Mouse (Mus musculus): Measurements from ENCODE around the gene Lrrc23. TPM values are rescaled to one million over a fixed set of nuclear protein-coding genes. Genes with fewer than 3 reads are reported as not detected.
"Not testable (repeated sequence)": the region's sequence is repeated elsewhere in the genome, so short reads cannot be mapped to it uniquely, and the experiment has no call there.

The Lrrc23 gene
- total and polyA plus RNA-seq, 2 experiments from 2014 or later: 13.7 to 14.7 TPM

GRCm38 (mm10) chr6:124803061-124803460 lies 23.5 kb upstream of the Lrrc23 start:
- no peaks in the 10 kb centered on the region for H3K4me1 ChIP-seq (ENCODE audit: insufficient read depth)
- no peaks in the 10 kb centered on the region for H3K9me3 ChIP-seq (ENCODE audit: low read length)
- no peak for TF ChIP-seq CTCF (IDR thresholded peaks at IDR 0.05; ENCODE audit: low read depth)
- H3K36me3 ChIP-seq (ENCODE audit: insufficient read depth): no peaks in the 10 kb centered on the region
- H3K27ac ChIP-seq (ENCODE audit: low read depth, low read length): no peak overlapping the region
- no peak overlapping the region for H3K9ac ChIP-seq
- H3K4me3 ChIP-seq (ENCODE audit: low read depth, low read length): no peak overlapping the region
- DNase-seq (no peak), ATAC-seq (no peak)
- no peak overlapping the region for H3K4me2 ChIP-seq (ENCODE audit: low read depth)
- WGBS: 77% methylated on average over 3 of the region's 3 CpGs
- no peaks in the 10 kb centered on the region for H3K27me3 ChIP-seq (ENCODE audit: insufficient read depth, low read length)

GRCm38 (mm10) chr6:124802400-124802799 lies 22.9 kb upstream of the Lrrc23 start:
- H3K9ac ChIP-seq; ATAC-seq; H3K4me2 ChIP-seq (ENCODE audit: low read depth); DNase-seq; H3K36me3 ChIP-seq (ENCODE audit: insufficient read depth); H3K27me3 ChIP-seq (ENCODE audit: insufficient read depth, low read length); H3K4me1 ChIP-seq (ENCODE audit: insufficient read depth); H3K27ac ChIP-seq (ENCODE audit: low read depth, low read length); H3K4me3 ChIP-seq (ENCODE audit: low read depth, low read length); H3K9me3 ChIP-seq (ENCODE audit: low read length): not testable (repeated sequence)
- WGBS: 25% methylated on average over 4 of the region's 9 CpGs

- no peaks in the 10 kb centered on the region for H3K4me1 ChIP-seq (ENCODE audit: insufficient read depth)
- no peaks in the 10 kb centered on the region for H3K27me3 ChIP-seq (ENCODE audit: insufficient read depth, low read length)
- WGBS: 86% methylated on average over 2 of the region's 2 CpGs
- DNase-seq (no peak), ATAC-seq (no peak)
- H3K9me3 ChIP-seq (ENCODE audit: low read length): no peaks in the 10 kb centered on the region
- no peaks in the 10 kb centered on the region for H3K36me3 ChIP-seq (ENCODE audit: insufficient read depth)
- no peak overlapping the region for H3K4me3 ChIP-seq (ENCODE audit: low read depth, low read length)
- no peak overlapping the region for H3K27ac ChIP-seq (ENCODE audit: low read depth, low read length)
- no peak for TF ChIP-seq CTCF (IDR thresholded peaks at IDR 0.05; ENCODE audit: low read depth)
- H3K4me2 ChIP-seq (ENCODE audit: low read depth): no peak overlapping the region
- no peak overlapping the region for H3K9ac ChIP-seq
Measured at GRCm38 (mm10) chr6:124796200-124796599, 16.7 kb upstream of the Lrrc23 start.

GRCm38 (mm10) chr6:124795781-124796180 lies 16.3 kb upstream of the Lrrc23 start:
- no peak for DNase-seq
- Histone ChIP-seq H3K27me3 (ENCODE audit: insufficient read depth, low read length) (no peaks in the 10 kb centered on the region), H3K4me3 (ENCODE audit: low read depth, low read length) (no peak overlapping the region), H3K4me2 (ENCODE audit: low read depth) (no peak overlapping the region), H3K27ac (ENCODE audit: low read depth, low read length) (no peak overlapping the region), H3K9me3 (ENCODE audit: low read length) (no peaks in the 10 kb centered on the region), H3K9ac (no peak overlapping the region), H3K36me3 (ENCODE audit: insufficient read depth) (no peaks in the 10 kb centered on the region), H3K4me1 (ENCODE audit: insufficient read depth) (no peaks in the 10 kb centered on the region)
- ATAC-seq: no peak
- 42% methylated on average over 4 of the region's 4 CpGs for WGBS
- no peak for TF ChIP-seq CTCF (IDR thresholded peaks at IDR 0.05; ENCODE audit: low read depth)

GRCm38 (mm10) chr6:124791911-124792310 lies 12.4 kb upstream of the Lrrc23 start:
- DNase-seq: no peak
- Histone ChIP-seq H3K9ac (no peak overlapping the region), H3K9me3 (ENCODE audit: low read length) (no peaks in the 10 kb centered on the region), H3K4me1 (ENCODE audit: insufficient read depth) (no peaks in the 10 kb centered on the region), H3K27me3 (ENCODE audit: insufficient read depth, low read length) (no peaks in the 10 kb centered on the region), H3K4me3 (ENCODE audit: low read depth, low read length) (no peak overlapping the region), H3K4me2 (ENCODE audit: low read depth) (no peak overlapping the region), H3K27ac (ENCODE audit: low read depth, low read length) (no peak overlapping the region), H3K36me3 (ENCODE audit: insufficient read depth) (no peaks in the 10 kb centered on the region)
- no peak for ATAC-seq
- 89% methylated on average over 3 of the region's 3 CpGs for WGBS
- no peak for TF ChIP-seq CTCF (IDR thresholded peaks at IDR 0.05; ENCODE audit: low read depth)

GRCm38 (mm10) chr6:124790121-124790520 lies 10.6 kb upstream of the Lrrc23 start:
- H3K4me3 ChIP-seq (ENCODE audit: low read depth, low read length): no peak overlapping the region
- DNase-seq (no peak), ATAC-seq (no peak)
- 75% methylated on average over 4 of the region's 4 CpGs for WGBS
- H3K27ac ChIP-seq (ENCODE audit: low read depth, low read length): no peak overlapping the region
- H3K4me1 ChIP-seq (ENCODE audit: insufficient read depth): no peaks in the 10 kb centered on the region
- H3K9me3 ChIP-seq (ENCODE audit: low read length): no peaks in the 10 kb centered on the region
- no peak for TF ChIP-seq CTCF (IDR thresholded peaks at IDR 0.05; ENCODE audit: low read depth)
- no peaks in the 10 kb centered on the region for H3K36me3 ChIP-seq (ENCODE audit: insufficient read depth)
- no peak overlapping the region for H3K9ac ChIP-seq
- H3K27me3 ChIP-seq (ENCODE audit: insufficient read depth, low read length): no peaks in the 10 kb centered on the region
- no peak overlapping the region for H3K4me2 ChIP-seq (ENCODE audit: low read depth)

- WGBS: 79% methylated on average over 4 of the region's 4 CpGs
Measured at GRCm38 (mm10) chr6:124789519-124789918, 10.0 kb upstream of the Lrrc23 start.

GRCm38 (mm10) chr6:124787722-124788121 lies 8.2 kb upstream of the Lrrc23 start:
- DNase-seq (no peak), ATAC-seq (no peak)
- no peak overlapping the region for H3K4me3 ChIP-seq (ENCODE audit: low read depth, low read length)
- no peak overlapping the region for H3K9ac ChIP-seq
- H3K9me3 ChIP-seq (ENCODE audit: low read length): no peaks in the 10 kb centered on the region
- no peaks in the 10 kb centered on the region for H3K36me3 ChIP-seq (ENCODE audit: insufficient read depth)
- no peak overlapping the region for H3K27ac ChIP-seq (ENCODE audit: low read depth, low read length)
- WGBS: 80% methylated on average over 10 of the region's 10 CpGs
- TF ChIP-seq CTCF (IDR thresholded peaks at IDR 0.05; ENCODE audit: low read depth): no peak
- H3K4me1 ChIP-seq (ENCODE audit: insufficient read depth): no peaks in the 10 kb centered on the region
- no peaks in the 10 kb centered on the region for H3K27me3 ChIP-seq (ENCODE audit: insufficient read depth, low read length)
- H3K4me2 ChIP-seq (ENCODE audit: low read depth): no peak overlapping the region

More at GRCm38 (mm10) chr6:124789519-124789918, 10.0 kb upstream of the Lrrc23 start:
- no peaks in the 10 kb centered on the region for H3K36me3 ChIP-seq (ENCODE audit: insufficient read depth)
- no peak overlapping the region for H3K4me2 ChIP-seq (ENCODE audit: low read depth)
- DNase-seq (no peak), ATAC-seq (no peak)
- no peaks in the 10 kb centered on the region for H3K4me1 ChIP-seq (ENCODE audit: insufficient read depth)
- no peaks in the 10 kb centered on the region for H3K27me3 ChIP-seq (ENCODE audit: insufficient read depth, low read length)
- H3K9ac ChIP-seq: no peak overlapping the region
- no peaks in the 10 kb centered on the region for H3K9me3 ChIP-seq (ENCODE audit: low read length)
- TF ChIP-seq CTCF (IDR thresholded peaks at IDR 0.05; ENCODE audit: low read depth): no peak
- H3K27ac ChIP-seq (ENCODE audit: low read depth, low read length): no peak overlapping the region
- H3K4me3 ChIP-seq (ENCODE audit: low read depth, low read length): no peak overlapping the region

Data from forebrain, postnatal 0 days (tissue).